Mouse (Mus musculus): Measurements from ENCODE around the gene Sh3d19. TPM values are rescaled to one million over a fixed set of nuclear protein-coding genes. Genes with fewer than 3 reads are reported as not detected.

Sh3d19 gene
- total RNA-seq, 1 experiment from 2014 or later: 2.1 TPM

DNA sequence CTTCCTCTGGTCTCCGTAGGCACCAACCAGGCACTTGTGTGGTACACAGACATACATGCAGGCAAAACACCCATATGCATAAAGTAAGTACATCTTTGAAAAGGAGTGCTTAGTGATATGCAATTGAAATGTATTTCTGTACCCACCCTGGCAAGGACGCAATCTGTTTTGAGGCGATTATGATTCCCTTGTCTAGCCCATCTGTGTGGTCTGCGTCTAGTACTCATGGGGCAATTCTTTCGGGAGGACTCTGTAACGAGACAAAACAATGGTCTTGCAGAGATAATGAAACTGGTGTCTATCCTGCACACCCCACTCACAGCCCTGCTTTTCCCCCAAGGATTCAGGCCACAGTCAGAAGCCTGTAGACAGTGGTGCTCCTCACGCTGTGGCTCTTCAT lies 141.9 kb downstream of the Sh3d19 start:
- ATAC-seq (replicated peaks; ENCODE audit: insufficient number of reproducible peaks, low FRiP score, low TSS enrichment, poor library complexity, severe bottlenecking): no peak

GRCm38 (mm10) chr3:86114659-86115338 lies 143.9 kb downstream of the Sh3d19 start:
- ATAC-seq (replicated peaks; ENCODE audit: insufficient number of reproducible peaks, low FRiP score, low TSS enrichment, poor library complexity, severe bottlenecking): no peak

GRCm38 (mm10) chr3:86116951-86117350 lies 146.0 kb downstream of the Sh3d19 start:
- ATAC-seq (replicated peaks; ENCODE audit: insufficient number of reproducible peaks, low FRiP score, low TSS enrichment, poor library complexity, severe bottlenecking): no peak

DNA sequence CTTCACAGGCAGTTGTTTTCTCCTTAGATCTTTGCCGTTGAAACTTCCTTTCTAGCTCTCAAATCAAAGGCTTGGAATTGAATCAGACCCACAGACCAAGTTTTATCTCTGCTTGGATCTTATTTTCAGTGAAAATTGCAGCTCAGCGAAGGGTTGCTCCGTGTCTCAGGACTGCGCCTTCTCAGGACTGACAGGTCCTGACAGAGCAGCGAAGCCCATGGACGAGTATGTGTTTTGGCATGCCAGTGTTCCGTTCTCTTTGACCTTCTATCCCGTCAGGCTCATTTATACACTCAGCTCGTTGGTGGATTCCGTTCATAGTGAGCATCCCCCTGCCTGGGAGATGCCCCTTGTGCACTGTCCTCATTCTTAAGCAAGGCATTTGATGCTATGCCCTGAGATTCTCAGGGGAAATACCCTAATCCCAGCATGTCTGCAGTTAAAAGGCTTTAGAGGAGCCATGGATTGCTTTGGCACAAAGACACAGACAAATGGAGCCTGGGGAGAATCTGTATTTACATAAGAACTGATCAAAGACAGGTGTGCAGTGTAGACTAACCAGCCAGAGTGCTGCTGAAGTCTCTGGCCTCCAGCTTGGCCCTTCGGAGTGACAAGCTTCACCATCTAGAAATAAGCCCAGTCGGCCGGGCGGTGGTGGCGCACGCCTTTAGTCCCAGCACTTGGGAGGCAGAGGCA lies 148.5 kb downstream of the Sh3d19 start:
- ATAC-seq (replicated peaks; ENCODE audit: insufficient number of reproducible peaks, low FRiP score, low TSS enrichment, poor library complexity, severe bottlenecking): no peak

DNA sequence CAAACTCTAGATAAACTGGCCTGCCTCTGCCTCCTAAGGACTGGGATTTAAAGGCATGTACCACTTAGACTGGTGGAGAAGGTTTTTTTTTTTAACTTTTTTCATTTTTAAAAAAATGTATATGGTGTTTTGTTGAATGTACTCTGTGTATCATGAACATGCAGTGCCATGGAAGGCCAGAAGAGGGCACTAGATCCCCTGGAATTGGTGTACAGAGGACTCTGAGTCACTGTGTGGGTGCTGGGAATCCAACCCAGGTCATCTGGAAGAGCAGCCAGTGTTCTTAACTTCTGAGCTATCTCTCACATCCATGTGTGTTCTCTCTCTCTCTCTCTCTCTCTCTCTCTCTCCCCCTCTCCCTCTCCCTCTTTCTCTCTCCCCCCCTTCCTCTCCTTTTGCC lies 151.2 kb downstream of the Sh3d19 start:
- no peak for ATAC-seq (replicated peaks; ENCODE audit: insufficient number of reproducible peaks, low FRiP score, low TSS enrichment, poor library complexity, severe bottlenecking)

GRCm38 (mm10) chr3:86123251-86123746 lies 152.4 kb downstream of the Sh3d19 start:
- no peak for ATAC-seq (replicated peaks; ENCODE audit: insufficient number of reproducible peaks, low FRiP score, low TSS enrichment, poor library complexity, severe bottlenecking)

- peak; percentile 60; the same call in 1 of the 2 replicates for ATAC-seq (replicated peaks; ENCODE audit: insufficient number of reproducible peaks, low FRiP score, low TSS enrichment, poor library complexity, severe bottlenecking)
These were observed 158.8 kb downstream of the Sh3d19 start for GRCm38 (mm10) chr3:86129757-86130156.

- no peak for ATAC-seq (replicated peaks; ENCODE audit: insufficient number of reproducible peaks, low FRiP score, low TSS enrichment, poor library complexity, severe bottlenecking)
These were observed 164.2 kb downstream of the Sh3d19 start for GRCm38 (mm10) chr3:86134939-86135638.

- no peak for ATAC-seq (replicated peaks; ENCODE audit: insufficient number of reproducible peaks, low FRiP score, low TSS enrichment, poor library complexity, severe bottlenecking)
These were observed 165.1 kb downstream of the Sh3d19 start for GRCm38 (mm10) chr3:86135886-86136563.

GRCm38 (mm10) chr3:86136936-86137574 lies 166.1 kb downstream of the Sh3d19 start:
- ATAC-seq (replicated peaks; ENCODE audit: insufficient number of reproducible peaks, low FRiP score, low TSS enrichment, poor library complexity, severe bottlenecking): no peak

GRCm38 (mm10) chr3:86139660-86140059 lies 168.8 kb downstream of the Sh3d19 start:
- no peak for ATAC-seq (replicated peaks; ENCODE audit: insufficient number of reproducible peaks, low FRiP score, low TSS enrichment, poor library complexity, severe bottlenecking)

DNA sequence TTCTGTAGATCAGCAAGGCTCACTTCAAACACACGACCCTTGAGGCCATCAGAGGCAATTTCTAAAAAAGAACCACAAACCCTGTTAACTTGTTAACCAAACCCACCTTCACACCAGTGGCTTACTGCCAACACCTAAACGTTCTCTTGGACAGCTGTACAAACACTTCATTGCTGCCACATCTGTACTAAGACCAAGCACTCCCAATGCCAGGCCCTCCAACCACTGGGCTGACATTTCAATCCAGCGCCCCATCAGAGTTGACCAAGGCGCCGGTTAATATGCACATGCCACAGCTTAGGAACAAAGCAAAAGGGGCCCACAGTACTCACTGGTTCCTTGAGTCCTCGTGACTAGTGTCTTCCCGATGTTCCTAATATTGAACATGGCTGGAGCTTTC lies 170.5 kb downstream of the Sh3d19 start:
- no peak for ATAC-seq (replicated peaks; ENCODE audit: insufficient number of reproducible peaks, low FRiP score, low TSS enrichment, poor library complexity, severe bottlenecking)

- ATAC-seq (replicated peaks; ENCODE audit: insufficient number of reproducible peaks, low FRiP score, low TSS enrichment, poor library complexity, severe bottlenecking): peak; percentile 23; the same call in 1 of the 2 replicates
These were observed 171.0 kb downstream of the Sh3d19 start for GRCm38 (mm10) chr3:86141886-86142262.

- ATAC-seq (replicated peaks; ENCODE audit: insufficient number of reproducible peaks, low FRiP score, low TSS enrichment, poor library complexity, severe bottlenecking): peak; percentile 92
These were observed 171.5 kb downstream of the Sh3d19 start, which contains the start of gene Rps3a1 for GRCm38 (mm10) chr3:86142263-86142933. Rps3a1 (minus strand) TSS chr3:86142702.

DNA sequence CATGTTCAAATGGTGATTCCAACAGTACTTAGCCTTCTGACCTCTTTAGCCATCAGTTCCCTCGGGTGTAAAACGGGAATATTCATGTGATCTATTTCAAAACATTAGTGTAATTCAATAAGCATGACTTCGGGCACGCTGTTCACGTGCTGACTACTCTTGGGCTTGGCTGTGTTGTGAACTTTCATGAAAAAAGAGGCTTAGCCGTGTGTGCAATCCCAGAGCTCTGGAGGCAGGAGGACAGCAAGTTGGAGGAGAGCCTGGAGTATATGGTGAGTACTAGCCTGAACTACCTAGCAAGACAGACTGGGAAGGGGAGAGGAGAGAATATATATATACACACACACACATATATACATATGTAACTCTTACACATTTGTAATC lies 172.0 kb downstream of the Sh3d19 start:
- peak; percentile 7; the same call in 1 of the 2 replicates for ATAC-seq (replicated peaks; ENCODE audit: insufficient number of reproducible peaks, low FRiP score, low TSS enrichment, poor library complexity, severe bottlenecking)

DNA sequence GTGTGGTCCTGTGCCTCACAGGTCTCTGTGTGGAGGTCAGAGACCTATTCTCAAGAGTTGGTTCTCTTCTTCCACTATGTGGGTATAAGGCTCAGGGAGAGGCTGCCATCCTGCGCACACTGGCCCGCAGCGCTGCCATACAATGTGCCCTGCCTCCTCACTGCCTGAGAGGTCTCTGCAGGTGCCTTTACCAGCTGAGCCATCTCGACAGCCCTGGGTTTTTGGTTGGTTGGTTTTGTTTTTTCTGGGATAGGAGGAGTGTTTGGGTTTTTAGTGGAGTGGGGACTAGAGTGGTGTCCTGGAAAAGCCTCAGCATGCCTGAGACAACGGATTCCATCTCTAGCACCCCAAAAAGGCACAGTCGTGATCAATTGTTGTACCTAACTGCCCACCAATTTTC lies 172.4 kb downstream of the Sh3d19 start:
- no peak for ATAC-seq (replicated peaks; ENCODE audit: insufficient number of reproducible peaks, low FRiP score, low TSS enrichment, poor library complexity, severe bottlenecking)

GRCm38 (mm10) chr3:86149063-86149462 lies 178.2 kb downstream of the Sh3d19 start:
- no peak for ATAC-seq (replicated peaks; ENCODE audit: insufficient number of reproducible peaks, low FRiP score, low TSS enrichment, poor library complexity, severe bottlenecking)

DNA sequence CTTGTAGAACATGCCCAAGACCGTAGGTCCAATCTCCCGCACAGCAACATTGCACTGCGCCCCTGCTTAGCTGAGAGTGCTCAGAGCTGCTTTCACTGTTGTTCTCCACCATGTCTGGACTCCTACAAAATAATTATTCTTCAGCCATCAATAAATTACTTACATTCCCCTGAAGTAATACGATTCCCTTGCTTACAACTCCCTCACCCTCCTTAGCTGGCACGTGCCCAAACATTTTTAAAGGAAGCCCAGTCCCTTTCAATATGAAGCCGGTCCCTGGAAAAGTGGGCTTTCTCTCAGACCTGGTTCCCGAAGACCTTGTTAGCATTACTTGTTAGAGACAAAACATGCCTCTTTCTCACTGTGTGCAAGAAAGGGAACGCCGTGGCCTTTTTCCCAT lies 178.6 kb downstream of the Sh3d19 start:
- no peak for ATAC-seq (replicated peaks; ENCODE audit: insufficient number of reproducible peaks, low FRiP score, low TSS enrichment, poor library complexity, severe bottlenecking)
